Mouse (Mus musculus): ENCODE results near the gene Adipoq. TPM values are rescaled to one million over a fixed set of nuclear protein-coding genes. Genes with fewer than 3 reads are reported as not detected.
"Not testable (repeated sequence)": the region's sequence is repeated elsewhere in the genome, so short reads cannot be mapped to it uniquely, and the experiment has no call there.

The Adipoq gene
- total RNA-seq, 2 experiments from 2014 or later = 5.1 to 18.8 TPM

DNA sequence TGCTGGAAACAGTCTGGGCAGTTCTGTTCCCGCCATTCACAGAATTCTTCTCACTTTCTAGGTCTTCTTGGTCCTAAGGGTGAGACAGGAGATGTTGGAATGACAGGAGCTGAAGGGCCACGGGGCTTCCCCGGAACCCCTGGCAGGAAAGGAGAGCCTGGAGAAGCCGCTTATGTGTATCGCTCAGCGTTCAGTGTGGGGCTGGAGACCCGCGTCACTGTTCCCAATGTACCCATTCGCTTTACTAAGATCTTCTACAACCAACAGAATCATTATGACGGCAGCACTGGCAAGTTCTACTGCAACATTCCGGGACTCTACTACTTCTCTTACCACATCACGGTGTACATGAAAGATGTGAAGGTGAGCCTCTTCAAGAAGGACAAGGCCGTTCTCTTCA is 10.7 kb downstream of the Adipoq start:
- intact Hi-C loops (cut with DNase I) = no loop called here

DNA sequence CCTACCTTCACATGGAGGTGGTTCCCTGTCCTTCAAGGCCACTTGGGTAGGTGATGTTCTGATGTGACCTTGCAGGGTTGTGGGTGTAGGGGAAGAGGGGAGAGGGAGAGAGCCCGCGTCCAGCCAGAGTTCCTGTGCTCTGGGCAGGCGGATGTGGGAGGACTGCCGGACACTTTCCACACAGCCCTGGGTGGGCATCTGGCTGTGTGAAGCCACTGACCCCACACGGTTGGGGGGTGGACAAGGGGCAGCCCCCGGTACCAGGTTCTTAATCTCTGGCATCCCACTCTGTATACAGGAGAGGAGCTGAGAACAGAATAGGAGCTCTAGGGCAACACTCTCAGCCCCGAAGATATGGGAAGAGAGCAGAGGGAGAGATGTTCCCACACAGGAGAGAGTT is 12.0 kb downstream of the Adipoq start:
- intact Hi-C loops (cut with DNase I) = no loop called here
- DNase-seq = no peak

More for the DNA sequence above, 10.7 kb downstream of the Adipoq start:
- DNase-seq = no peak

DNA sequence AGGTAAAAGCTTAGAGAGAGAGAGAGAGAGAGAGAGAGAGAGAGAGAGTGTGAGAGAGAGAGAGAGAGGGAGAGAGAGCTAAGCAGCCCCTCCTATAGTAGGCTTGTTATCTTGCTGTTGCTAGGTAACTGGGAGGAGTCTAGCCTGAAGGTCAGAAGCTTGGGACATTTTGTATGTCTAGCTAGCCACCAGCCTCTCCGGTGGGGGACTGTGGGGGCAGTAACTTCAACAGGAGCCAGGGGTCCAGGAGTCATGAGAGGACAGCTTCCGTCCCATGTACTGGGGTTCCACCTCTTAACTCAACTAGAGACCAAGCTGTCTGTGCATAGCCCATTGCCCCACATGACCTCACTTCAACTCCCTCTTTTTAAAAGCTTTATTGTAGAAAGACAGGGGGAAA is 12.6 kb downstream of the Adipoq start:
- DNase-seq = no peak
- intact Hi-C loops (cut with DNase I) = no loop called here

DNA sequence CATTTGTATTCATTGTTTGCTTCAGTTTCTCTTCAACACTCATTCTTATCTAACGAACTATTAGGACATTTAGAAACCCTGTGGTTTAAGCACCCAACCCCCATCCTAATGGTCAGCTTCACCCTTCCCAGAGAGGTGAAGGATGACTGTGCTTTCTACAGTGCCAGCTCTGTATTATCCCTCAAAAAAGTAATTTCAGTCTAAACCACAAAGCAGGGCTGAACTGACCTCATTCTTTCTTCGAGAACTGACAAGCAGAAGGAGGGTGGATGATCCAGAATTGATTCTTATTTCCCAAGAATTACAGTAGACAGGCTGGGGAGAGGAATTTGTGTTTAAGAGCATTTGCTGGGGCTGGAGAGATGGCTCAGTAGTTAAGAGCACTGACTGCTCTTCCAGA is 13.4 kb downstream of the Adipoq start:
- DNase-seq = no peak
- intact Hi-C loops (cut with DNase I) = no loop called here

DNA sequence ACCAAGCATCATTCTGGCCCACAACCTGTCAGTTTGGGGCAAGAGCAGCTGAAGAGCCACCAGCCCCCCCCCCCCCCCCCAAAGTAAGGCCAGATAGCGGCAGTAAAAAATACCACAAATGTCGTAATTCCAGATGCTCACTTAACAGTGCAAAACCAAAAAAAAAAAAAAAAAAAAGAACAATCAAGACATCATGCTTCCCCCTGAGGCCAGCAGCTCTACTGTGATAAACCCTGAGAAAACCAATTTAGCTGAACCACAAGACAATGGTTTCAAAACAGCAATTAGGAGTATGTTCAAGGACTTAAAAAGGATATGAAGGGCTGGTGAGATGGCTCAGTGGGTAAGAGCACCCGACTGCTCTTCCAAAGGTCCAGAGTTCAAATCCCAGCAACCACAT is 15.8 kb downstream of the Adipoq start:
- DNase-seq = no peak
- intact Hi-C loops (cut with DNase I) = no loop called here

DNA sequence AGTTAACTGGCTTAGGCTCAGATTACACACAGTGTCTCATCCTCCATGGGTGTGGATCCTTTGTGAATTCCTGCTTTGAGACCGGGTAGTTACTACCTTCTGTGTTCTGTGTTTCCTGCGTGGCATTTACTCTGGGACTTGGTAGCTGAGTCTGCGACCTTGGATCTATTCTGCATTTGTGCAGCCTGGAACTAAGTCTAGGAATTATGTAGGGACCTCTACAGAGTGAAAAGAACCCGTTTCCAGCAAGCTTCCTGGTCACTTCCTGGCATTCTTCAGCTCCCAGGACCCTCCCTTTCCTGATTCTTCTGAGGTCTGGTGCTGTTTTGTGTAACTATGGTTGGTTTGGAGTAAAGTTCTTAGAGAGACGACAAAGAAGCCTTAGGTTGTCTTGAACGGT is 18.1 kb downstream of the Adipoq start:
- intact Hi-C loops (cut with DNase I) = no loop called here
- no peak for DNase-seq

DNA sequence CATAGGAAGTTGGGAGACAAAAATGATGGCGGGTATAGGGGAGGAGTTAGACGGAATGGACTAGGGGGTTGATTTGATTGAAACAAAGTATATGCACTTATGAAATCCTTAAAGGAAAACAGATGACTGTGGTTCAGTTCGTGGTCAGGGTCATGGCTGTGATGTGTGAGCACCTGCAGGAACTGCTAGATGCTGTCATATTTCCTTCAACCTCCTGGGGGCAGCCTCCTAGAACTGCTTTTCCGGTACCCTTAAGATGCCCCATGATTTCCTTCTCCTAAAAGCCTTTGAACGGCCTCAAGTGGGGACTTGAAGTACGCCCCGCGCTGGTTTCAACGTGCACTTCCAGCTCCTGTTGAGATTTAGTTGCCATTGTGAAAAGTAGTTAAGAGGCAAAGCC is 19.1 kb downstream of the Adipoq start:
- intact Hi-C loops (cut with DNase I) = loop anchor here (5.0 kb wide), 1 partner anchor 47 kb away; no protein-coding TSS in a partner anchor
- no peak for DNase-seq

DNA sequence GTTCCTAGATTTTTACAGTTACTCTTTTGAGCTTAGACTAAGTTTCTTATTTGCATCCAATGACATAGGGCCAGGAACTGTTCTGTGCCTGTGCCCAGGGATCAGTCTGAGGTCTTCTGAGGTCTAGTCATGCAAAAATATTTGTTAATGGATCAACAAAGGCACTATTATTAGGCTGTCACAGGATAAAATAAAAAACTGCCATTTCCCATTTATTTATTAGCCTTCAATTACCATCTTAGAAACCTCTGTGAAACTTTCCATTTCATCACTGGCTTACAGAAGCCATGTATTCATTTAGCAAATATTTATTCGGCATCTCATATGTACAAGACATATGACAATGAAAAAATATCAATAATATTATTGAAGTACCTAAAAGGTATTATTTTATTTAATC is 20.3 kb downstream of the Adipoq start:
- DNase-seq = no peak
- intact Hi-C loops (cut with DNase I) = loop anchor here (5.0 kb wide), 1 partner anchor 46 kb away; no protein-coding TSS in a partner anchor

DNA sequence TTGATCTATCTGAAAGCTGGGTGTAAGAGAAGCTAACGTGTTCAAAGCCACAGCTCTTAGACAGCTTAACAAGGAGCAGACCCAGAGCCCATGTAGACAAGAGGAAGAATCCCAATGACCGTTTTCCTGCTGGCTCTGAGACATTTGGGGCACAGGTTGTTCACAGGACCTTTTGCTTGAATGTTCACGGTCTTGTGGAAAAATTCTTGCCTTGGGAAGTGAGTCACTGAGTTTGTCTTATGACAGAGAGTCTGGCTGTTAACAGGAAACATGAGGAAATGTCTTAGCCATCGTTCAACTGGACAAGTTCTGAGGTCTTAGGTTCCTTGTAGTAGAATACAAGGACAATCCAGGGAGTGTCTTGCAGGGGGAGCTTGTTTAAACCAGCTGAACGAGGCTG is 20.7 kb downstream of the Adipoq start:
- no peak for DNase-seq
- intact Hi-C loops (cut with DNase I) = loop anchor here (5.0 kb wide), 1 partner anchor 45 kb away; no protein-coding TSS in a partner anchor

DNA sequence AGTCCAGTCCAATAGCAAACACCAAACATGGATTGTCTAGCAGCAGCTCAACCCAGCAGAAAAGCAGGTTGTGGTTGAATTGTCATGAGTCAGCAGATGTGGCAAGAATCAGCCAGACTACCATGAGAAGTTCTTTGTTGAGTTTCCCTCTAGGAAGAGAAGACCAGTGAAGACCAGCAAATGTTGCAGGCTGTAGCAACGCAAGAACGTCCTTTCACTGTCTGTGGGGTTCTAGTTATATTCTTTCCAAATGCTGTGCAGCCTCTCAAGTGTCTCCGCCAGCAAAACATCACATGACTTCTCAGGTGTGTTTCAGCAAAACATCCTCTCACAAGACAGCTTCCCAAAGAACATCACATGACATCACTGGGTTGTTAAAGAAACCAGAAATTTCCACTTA is 24.5 kb downstream of the Adipoq start:
- intact Hi-C loops (cut with DNase I) = no loop called here
- DNase-seq = no peak

DNA sequence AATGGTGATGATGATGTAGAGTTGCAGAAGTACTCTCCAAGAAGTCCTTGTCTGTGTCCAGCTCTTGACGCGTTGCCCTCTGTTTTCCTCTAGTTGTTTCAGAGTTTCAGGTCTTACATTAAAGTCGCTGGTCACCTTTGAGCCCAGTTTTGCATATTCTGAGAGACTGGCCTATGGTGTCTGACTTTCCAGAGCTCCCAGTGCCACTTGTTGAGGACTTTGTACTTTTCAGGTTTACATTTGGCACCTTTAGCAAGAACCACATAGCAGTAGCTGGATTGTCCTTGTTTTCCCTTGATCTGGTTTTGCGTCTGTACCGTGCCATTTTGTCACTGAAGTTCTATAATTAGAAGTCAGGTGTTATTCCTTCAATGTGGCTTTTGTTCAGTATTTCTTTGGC is 27.6 kb downstream of the Adipoq start:
- intact Hi-C loops (cut with DNase I) = no loop called here

DNA sequence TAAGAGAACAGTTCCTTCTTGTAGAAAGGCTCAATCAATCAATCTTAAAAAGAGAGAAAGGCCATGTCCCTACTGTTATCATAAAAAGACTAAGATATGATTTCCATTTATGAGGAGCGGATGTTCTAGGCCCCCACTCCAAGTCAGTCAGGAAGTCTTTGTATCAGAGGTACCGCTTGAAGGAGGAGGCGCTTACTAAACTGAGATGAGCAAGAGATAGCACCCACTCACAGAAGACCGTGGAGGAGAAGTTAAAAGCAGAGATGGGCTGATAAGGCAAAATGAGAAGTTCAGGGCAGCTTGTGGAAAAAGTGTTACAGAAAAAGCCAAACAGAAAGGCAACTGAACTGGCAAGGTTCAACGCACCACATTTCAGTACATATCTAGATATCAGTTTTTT is 28.5 kb downstream of the Adipoq start:
- intact Hi-C loops (cut with DNase I) = no loop called here
- no peak for DNase-seq

More for the DNA sequence above, 27.6 kb downstream of the Adipoq start:
- DNase-seq = no peak

DNA sequence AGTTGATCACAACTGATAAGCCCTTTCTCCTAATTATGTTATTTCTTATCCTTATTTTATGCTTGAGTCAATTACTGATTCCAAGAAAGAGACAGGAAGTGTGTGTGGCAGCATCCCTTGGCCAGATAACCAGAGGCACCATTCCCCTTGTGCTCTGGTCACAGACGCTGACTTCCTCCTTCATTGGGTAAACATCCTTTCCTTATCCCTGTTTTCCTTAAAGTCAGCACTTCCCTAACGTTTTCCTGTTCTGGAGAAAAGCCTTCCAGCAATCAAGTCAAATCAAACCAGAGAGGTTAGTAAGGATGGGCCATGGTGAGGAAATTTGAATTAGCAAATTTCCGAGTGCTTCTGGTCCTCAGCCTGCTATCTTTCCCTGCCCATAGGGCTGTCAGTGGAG is 29.6 kb downstream of the Adipoq start:
- DNase-seq = no peak
- intact Hi-C loops (cut with DNase I) = no loop called here

DNA sequence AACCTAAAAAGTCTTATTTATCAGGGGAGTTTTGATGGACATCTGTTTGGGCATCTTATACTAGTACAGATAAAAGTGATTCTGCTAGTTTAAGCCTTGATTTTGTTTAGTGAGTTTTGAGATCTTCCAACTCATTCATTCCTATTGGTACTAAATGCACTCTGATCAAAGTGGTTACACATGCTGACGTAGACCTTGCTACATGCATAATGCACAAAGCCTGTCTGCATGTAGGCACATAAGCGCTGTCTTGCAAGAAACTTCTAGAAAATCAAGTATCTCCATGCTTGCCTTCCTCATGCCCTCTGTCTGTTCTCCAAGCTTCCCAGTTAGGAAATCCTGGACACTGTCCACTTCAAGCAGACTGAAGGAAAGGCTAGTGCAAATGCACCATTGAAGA is 31.5 kb downstream of the Adipoq start:
- DNase-seq = no peak
- intact Hi-C loops (cut with DNase I) = no loop called here

DNA sequence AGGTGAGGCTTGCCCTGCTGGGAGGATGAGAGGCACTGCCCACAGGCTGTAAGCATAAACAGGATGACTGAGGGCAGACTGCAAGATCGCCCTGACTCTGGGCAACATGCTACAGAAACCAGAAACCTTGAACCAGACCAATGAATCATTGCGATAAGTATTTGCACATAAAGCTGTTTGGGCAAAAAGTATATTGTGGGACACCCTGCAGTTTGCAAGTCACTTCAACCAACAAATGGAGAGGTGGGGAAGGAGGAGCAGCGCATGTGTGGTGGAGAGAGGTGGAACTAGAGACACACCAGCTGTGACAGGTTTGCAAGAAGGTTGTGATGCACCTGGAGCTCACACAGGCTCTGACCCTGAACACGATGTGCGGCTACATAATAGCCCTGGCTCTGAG is 32.5 kb downstream of the Adipoq start:
- no peak for DNase-seq
- intact Hi-C loops (cut with DNase I) = no loop called here

DNA sequence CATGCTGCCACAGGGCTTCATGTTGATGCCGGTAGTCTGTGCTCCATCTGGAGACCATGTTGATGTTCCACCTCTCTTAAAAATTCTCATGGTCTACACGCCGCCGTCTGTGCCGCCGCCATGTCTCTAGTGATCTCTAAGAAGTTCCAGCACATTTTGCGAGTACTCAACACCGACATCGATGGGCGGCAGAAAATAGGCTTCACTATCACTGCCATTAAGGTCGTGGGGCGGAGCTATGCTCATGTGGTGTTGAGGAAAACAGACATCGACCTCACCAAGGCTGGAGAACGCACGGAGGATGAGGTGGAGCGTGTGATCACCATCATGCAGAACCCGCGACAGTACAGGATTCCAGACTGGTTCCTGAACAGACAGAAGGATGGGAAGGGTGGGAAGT is 33.1 kb downstream of the Adipoq start:
- DNase-seq; intact Hi-C loops (cut with DNase I): not testable (repeated sequence)

DNA sequence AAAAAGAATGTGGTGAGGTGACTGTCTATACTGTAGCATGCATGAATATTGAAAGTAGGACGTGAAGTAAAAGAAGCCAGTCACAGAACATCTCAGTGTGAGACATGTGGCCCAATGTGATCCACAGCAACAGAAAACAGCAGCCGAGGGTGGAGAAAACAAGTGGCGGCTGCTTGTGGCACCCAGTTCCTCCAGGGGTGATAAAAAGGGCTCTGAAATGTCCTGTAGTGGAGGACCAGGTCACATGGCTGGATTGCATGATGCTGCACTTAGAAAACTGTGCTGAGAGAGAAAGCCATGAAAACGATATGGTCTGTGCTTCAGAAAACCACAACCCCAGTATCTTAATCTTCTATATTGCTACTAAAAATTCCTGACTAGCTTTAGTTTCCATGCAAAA is 34.7 kb downstream of the Adipoq start:
- no peak for DNase-seq
- intact Hi-C loops (cut with DNase I) = no loop called here

DNA sequence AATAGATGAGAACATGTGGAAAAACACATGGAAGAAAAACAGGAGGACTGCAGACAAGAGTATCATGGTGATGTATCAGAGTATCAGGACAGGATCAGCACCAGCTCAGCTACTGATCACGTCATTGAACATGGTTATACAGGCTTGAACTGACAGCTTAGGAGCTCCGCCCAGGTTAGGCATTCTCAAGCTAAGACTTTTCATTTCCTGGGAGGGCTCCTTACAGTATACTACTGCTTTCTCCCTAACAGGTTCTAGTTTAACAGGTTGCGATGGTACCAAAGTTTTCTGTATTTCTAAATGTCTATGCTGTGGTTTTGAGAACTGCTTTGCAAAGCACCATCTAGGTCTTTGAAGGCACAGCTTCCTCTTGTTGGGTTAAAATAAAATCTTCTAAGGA is 35.2 kb downstream of the Adipoq start:
- no peak for DNase-seq
- intact Hi-C loops (cut with DNase I) = no loop called here

DNA sequence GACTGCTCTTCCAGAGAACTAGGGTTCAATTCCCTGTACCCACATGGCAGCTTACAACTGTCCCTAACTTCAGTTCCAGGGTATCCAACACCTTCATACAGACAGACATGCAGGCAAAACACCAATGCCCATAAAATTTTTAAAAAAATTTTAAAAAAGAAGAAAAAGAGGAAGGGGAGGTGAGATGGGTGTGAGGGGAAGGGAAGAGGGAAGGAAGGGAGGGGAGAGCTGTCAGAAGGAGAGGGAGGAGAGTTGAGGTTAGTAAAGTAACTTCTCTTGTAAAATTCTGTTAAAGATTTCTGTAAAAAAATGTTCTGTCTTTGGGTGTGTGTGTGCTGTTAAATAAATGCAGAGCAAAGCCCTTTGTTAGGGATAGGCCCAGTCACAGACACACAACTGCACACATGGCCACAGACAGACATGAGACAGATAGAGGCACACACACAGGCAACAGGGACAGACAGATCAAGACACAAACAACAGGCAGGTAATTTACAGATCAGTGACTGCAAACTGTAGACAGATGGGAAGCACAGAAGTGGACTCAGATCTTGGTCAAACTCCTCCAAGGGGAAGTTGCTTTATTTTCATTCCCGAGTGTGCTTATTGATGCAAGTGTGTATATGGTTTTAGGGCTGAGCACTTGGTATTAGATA is 35.7 kb downstream of the Adipoq start:
- intact Hi-C loops (cut with DNase I) = no loop called here
- no peak for DNase-seq

DNA sequence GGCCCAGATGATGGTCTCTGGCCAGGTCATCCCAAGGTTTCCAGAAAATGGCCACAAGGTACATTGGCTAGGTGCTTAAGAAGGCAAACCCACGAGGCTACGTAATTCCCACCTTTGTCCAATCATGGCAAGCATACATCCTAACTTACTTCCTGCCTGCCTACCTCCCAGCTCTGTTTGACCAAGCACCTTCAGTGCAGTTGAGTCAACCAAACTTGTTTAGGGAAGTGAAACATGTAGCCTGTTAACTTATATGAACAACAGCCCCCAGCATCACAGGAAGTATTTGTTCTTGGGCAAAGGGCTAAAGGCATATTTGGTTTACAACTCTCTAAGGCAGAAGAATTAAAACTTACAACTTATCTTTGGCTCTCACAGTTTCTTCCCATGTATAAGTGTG is 39.5 kb downstream of the Adipoq start:
- intact Hi-C loops (cut with DNase I) = no loop called here
- no peak for DNase-seq

DNA sequence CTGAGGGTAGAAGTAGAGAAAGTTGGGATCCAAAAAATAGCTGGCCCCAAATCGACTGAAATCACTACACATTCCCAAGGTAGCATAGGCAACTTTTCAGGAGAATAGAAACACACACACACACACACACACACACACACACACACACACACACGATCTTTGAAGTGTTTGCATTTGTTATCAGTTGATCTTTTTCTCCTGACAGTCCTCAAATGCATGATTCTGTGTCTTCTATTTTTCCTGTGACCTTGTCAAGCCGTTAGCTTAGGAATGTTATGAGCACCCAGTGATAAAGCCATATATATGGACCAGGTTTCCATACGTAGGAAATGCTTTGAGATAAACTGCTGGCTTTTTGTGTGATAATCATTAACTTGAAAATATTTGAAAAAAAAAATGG is 40.1 kb downstream of the Adipoq start:
- no peak for DNase-seq
- intact Hi-C loops (cut with DNase I) = no loop called here

DNA sequence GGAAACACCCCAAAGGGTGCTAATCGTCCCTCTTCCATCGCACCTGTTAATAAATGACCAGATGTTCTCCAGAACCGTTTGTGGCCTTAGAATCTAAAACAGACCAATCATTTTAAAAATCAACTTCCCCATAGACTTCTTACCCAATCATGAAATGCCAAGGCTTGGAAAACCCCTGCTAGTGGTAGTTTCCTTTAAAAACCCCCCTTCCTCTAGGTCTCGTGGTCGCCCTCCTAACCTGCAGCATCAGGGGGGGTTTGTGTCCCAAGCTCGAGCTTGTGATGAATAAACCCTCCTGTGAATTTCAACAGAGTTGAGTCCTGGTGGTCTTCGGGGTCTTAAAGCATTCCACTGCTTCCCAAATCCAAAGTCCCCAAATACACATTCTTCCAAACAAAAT is 41.6 kb downstream of the Adipoq start:
- no peak for DNase-seq
- intact Hi-C loops (cut with DNase I) = no loop called here

DNA sequence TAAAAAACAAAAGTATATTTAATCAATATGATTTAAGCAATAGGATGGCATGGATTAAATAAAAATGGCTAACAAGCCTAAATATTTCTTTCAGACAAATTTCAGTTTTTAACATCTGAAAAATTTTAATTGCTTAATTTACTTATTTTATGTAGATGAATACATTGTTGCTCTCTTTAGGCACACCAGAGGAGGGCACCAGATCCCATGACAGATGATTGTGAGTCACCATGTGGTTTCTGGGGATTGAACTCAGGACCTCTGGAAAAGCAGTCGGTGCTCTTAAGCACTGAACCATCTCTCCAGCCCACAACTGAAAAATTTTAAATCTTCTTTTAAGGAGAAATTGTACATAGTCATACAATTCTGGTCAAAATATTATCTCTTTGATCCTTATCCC is 43.3 kb downstream of the Adipoq start:
- intact Hi-C loops (cut with DNase I) = no loop called here
- no peak for DNase-seq

All from heart, postnatal 14 days (tissue).